Mouse (Mus musculus) C2C12 (cell line): ENCODE data around the gene Cby1. TPM values are rescaled to one million over a fixed set of nuclear protein-coding genes. Genes with fewer than 3 reads are reported as not detected.

ENCODE experiments used
- H3K27me3 ChIP-seq: one replicate; pipeline ENCODE4 v1.6.1; 2011; ENCODE audit not compliant: control insufficient read depth, insufficient read depth, insufficient read length
- H3K36me3 ChIP-seq: one replicate; pipeline ENCODE4 v1.6.1; 2011; ENCODE audit not compliant: control insufficient read depth, insufficient read depth
- H3K4me3 ChIP-seq: one replicate; pipeline ENCODE4 v1.5.1; 2011; ENCODE audit warnings: mild to moderate bottlenecking, control low read depth; ENCODE audit not compliant: poor library complexity, insufficient read depth, severe bottlenecking
- H3K79me2 ChIP-seq: one replicate; pipeline ENCODE4 v1.6.1; 2011; ENCODE audit not compliant: control insufficient read depth, insufficient read depth
- H3K79me3 ChIP-seq: one replicate; pipeline ENCODE4 v1.6.1; 2011; ENCODE audit warnings: low read depth, control low read depth
- H3ac ChIP-seq: one replicate; pipeline ENCODE3; 2011; ENCODE audit warnings: low read depth; ENCODE audit not compliant: control insufficient read depth, insufficient read length
- CEBPB ChIP-seq: IDR thresholded peaks from one replicate; pipeline ENCODE4 v1.6.1; 2011; ENCODE audit warnings: low read depth, mild to moderate bottlenecking, control low read depth, moderate library complexity
- CTCF ChIP-seq: IDR thresholded peaks from one replicate; pipeline ENCODE4 v1.5.1; 2011; ENCODE audit not compliant: control insufficient read depth, insufficient read depth, insufficient read length
- FOSL1 ChIP-seq: IDR thresholded peaks from one replicate; pipeline ENCODE4 v1.8.0; 2011; ENCODE audit warnings: mild to moderate bottlenecking, low read length; ENCODE audit not compliant: poor library complexity, insufficient read depth, severe bottlenecking
- MAX ChIP-seq: IDR thresholded peaks from one replicate; pipeline ENCODE4 v1.6.1; 2011; ENCODE audit warnings: mild to moderate bottlenecking, control low read depth
- MYOD1 ChIP-seq: IDR thresholded peaks from one replicate; pipeline ENCODE4 v1.6.1; 2011; ENCODE audit warnings: low read depth; ENCODE audit not compliant: control insufficient read depth, insufficient read length
- MYOG ChIP-seq: IDR thresholded peaks from one replicate; pipeline ENCODE4 v1.6.1; 2011; ENCODE audit not compliant: control insufficient read depth, insufficient read length; ENCODE audit errors: extremely low read depth
- USF1 ChIP-seq: IDR thresholded peaks from one replicate; pipeline ENCODE4 v1.6.1; 2011; ENCODE audit warnings: low read depth, mild to moderate bottlenecking, control low read depth, moderate library complexity
- polyA plus RNA-seq: library from polyadenylated mRNA; unstranded; fragments of >200 nt; fragmentation: generic; extraction: Trizol; gene quantifications from one replicate; pipeline ENCODE4 v1.2.1, GENCODE M21; 2012; ENCODE audit warnings: missing spikeins

Gene Cby1
- polyA plus RNA-seq, 1 experiment, result 54.5 TPM

DNA sequence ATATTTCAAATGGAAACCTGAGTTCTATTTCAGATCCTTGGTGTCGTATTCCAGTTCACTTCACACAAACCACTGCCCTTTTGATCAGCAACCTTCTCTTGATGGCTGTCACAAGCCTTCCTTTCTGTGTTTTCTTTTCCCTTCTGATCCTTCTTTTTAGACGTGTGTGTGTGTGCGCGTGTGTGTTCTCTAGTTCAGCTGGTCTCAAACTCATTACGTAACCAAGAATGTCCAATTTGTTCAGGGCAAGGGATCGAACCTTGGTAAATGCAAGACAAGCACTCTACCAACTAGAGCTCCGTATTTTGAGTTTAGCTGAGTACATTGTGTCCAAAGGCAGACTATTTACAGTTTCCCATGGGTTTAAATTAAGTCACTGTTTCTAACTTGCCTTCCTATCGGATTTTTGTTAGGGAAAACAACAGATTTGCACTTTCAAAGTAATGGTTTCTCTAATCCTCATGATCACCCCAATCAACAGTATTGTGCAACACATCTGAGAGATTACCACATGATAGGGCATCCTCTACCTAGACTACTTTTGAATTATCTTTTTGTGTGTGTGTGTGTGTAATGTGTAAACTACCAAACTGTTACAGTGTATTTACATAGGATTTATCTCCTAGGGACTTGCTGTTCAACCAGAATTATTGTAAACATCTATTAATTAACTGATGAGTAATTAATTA lies 29.4 kb downstream of the Cby1 start:
- H3K27me3 ChIP-seq, result no peaks in the 10 kb centered on the region
- peak; percentile 93 for TF ChIP-seq CEBPB
- TF ChIP-seq CTCF, result no peak
- no peaks in the 10 kb centered on the region for H3K36me3 ChIP-seq
- peaks cover 57% of the 10 kb centered on the region for H3K79me3 ChIP-seq
- H3K79me2 ChIP-seq, result peaks cover 69% of the 10 kb centered on the region
- H3K4me3 ChIP-seq, result peak overlapping the region; percentile 82
- peak overlapping the region; percentile 26 for H3ac ChIP-seq

DNA sequence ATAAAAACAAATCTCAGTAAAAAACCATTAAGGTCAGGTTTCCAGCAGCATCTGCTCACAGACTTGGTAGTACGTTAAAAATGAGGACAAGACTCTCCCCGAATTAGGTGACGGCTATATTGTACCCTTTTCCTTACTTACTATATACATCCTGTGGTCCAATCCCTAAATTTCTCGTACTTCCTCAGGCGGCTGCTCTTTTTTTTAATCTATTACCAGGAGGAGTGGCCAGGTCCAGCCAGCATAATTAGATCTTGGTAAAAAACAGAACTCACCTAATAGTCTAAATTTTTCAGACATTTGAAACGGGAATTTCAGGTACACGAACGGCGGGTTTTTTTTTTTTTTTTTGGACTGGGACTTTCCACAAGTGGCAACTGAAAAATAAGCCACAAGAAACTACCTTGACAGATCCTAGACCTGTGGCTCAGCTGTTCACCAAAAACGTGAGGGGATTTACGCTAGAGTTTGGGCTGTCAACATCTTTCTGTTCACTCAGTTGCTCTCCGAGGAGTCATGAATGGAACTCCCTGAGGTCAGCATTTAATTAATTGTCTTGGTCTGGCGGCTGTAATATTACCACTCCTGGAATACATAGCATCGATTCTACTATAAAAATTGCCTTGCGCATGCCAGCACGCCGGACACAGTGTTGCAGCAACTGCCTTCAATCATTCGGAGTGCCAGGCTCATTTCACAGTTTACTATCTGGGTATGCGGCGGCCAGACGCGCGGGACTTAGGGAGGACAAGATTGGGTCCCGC lies 30.8 kb downstream of the Cby1 start:
- peaks cover 69% of the 10 kb centered on the region for H3K79me2 ChIP-seq
- H3K4me3 ChIP-seq, result no peak overlapping the region
- H3K27me3 ChIP-seq, result no peaks in the 10 kb centered on the region
- peaks cover 9% of the 10 kb centered on the region for H3K36me3 ChIP-seq
- TF ChIP-seq CEBPB, result peak; percentile 48
- no peak for TF ChIP-seq FOSL1
- TF ChIP-seq MYOD1, result peak; percentile 5
- no peak for TF ChIP-seq MAX
- no peak for TF ChIP-seq MYOG
- no peak for TF ChIP-seq USF1
- TF ChIP-seq CTCF, result no peak
- H3ac ChIP-seq, result no peak overlapping the region
- H3K79me3 ChIP-seq, result peaks cover 58% of the 10 kb centered on the region

DNA sequence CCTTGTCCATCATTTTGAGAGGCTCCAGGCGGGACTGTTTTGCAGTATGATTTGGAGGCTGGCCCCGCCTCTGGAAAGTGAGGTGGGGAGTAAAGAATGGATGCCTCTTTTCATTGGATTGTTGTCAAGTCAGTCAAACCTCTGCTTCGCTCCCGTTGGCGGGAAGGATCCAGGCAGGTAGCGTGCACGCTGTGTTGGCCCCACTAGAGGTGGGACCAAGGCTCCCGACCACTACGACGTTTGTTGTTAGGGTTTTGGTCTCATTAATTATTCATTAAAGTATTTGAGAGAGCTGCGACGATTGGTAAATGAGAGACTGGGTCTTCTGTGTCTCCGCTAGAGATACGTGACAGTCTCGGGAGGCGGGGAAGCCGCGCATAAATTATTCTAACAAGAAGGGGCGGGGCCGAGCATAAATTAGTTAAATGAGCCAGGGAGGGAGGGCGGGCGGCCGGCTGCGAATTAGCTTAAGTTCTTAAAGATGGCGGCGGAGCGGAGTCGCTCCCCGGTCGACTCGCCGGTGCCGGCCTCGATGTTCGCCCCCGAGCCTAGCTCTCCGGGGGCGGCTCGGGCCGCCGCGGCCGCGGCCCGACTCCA lies 31.5 kb downstream of the Cby1 start, which contains the start of gene Gtpbp1:
Gene Gtpbp1 (plus strand): TSS at position 420 of the 597 bp plus-strand sequence.
- peaks cover 69% of the 10 kb centered on the region for H3K79me2 ChIP-seq
- TF ChIP-seq CTCF (no peak), MAX (no peak), CEBPB (no peak), FOSL1 (no peak), MYOG (no peak), USF1 (no peak), MYOD1 (no peak)
- peak within 1 kb of the TSS; percentile 92 for H3ac ChIP-seq

DNA sequence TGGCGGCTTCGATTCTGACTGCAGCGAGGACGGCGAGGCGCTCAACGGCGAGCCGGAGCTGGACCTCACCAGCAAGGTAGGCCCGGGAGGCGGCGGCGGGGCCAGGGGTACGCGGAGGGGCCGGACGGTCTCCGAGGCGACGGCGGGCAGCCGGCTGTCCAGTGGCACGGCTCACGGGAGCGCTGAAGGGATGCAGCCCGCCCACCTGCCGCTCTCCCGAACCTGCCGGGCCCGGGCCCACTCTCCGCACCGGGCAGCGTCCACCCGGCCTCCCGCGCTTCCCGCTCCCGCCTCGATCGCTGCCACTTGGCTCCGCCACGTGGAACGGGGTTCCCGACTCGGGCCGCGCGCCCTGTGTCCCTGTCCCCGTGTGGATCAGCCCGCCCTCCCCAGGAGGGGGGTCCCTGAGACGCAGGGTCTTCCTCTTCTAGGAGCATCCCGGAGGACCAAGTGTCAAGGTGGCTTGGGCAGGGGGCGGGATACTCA lies 32.1 kb downstream of the Cby1 start:
- TF ChIP-seq MAX, result peak; percentile 75
- no peak for TF ChIP-seq CEBPB
- TF ChIP-seq FOSL1, result no peak
- TF ChIP-seq MYOD1, result no peak
- no peak for TF ChIP-seq USF1
- TF ChIP-seq CTCF, result no peak
- H3K79me3 ChIP-seq, result peaks cover 54% of the 10 kb centered on the region
- peak overlapping the region; percentile 93 for H3K4me3 ChIP-seq
- no peaks in the 10 kb centered on the region for H3K27me3 ChIP-seq
- peaks cover 68% of the 10 kb centered on the region for H3K79me2 ChIP-seq
- H3ac ChIP-seq, result peak overlapping the region; percentile 92
- H3K36me3 ChIP-seq, result peaks cover 11% of the 10 kb centered on the region

More for the DNA sequence above, 31.5 kb downstream of the Cby1 start, which contains the start of gene Gtpbp1:
- H3K27me3 ChIP-seq, result no peaks in the 10 kb centered on the region
- peak within 1 kb of the TSS; percentile 93 for H3K4me3 ChIP-seq
- H3K79me3 ChIP-seq, result peaks cover 57% of the 10 kb centered on the region
- peaks cover 11% of the 10 kb centered on the region for H3K36me3 ChIP-seq

- peaks cover 68% of the 10 kb centered on the region for H3K79me2 ChIP-seq
- peaks cover 52% of the 10 kb centered on the region for H3K79me3 ChIP-seq
- H3ac ChIP-seq, result no peak overlapping the region
- no peaks in the 10 kb centered on the region for H3K27me3 ChIP-seq
- H3K36me3 ChIP-seq, result peaks cover 18% of the 10 kb centered on the region
- H3K4me3 ChIP-seq, result no peak overlapping the region
- TF ChIP-seq USF1 (no peak), FOSL1 (no peak), CEBPB (no peak), MYOD1 (no peak), CTCF (no peak), MAX (no peak), MYOG (no peak)
These were observed 33.3 kb downstream of the Cby1 start for GRCm38 (mm10) chr15:79692334-79692733.
